Mouse (Mus musculus) cerebellum, postnatal 10 days (tissue): Measurements from ENCODE around the gene Mcf2l.

ENCODE experiments used
- DNase-seq, 2 experiments: peaks; one replicate each; pipeline ENCODE4 v3.0.0; 2021; ENCODE audit warnings: mixed read lengths in 2 of 2

Gene Mcf2l

DNA sequence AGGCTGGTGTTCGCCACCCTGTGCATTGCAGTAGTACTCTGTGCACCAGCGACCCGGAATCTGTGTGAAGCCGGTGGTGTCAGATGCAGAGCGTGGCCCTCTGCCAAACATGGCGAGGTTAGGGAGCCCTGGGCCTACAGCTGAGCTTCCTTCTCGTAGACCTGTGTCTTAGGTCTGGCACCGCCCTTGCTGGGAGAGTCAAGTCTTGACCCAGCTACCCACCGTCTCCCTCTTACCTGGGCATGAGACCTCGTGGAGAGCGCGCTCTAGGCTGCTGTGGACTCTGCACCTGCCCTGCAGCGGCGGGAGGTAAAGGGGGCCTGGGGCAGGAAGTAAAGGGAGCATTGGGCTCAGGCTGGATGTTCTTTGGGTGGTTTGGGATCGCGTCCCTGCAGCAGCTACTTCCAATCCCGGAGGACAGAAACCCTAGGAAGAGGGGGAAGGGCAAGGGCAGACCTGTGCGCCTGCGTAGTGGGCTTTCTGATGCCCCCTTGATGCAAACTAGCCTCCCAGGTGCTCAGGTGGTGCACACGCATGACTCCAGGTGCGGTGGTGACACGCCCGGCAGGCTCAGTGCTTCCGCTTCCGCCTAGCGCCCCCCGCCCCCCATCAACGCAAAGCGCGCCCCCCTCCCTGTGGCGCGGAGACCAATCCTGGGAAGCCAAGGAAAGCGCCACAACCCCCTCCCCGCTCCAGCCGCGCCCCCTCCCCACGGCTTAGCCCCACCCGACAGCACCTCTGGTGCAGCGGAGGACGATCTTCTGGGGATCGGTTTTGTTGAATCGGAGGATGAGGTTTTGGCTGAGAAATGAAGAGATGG, 41.8 kb downstream of the Mcf2l start:
- DNase-seq, result peak; percentile 87 to 88

DNA sequence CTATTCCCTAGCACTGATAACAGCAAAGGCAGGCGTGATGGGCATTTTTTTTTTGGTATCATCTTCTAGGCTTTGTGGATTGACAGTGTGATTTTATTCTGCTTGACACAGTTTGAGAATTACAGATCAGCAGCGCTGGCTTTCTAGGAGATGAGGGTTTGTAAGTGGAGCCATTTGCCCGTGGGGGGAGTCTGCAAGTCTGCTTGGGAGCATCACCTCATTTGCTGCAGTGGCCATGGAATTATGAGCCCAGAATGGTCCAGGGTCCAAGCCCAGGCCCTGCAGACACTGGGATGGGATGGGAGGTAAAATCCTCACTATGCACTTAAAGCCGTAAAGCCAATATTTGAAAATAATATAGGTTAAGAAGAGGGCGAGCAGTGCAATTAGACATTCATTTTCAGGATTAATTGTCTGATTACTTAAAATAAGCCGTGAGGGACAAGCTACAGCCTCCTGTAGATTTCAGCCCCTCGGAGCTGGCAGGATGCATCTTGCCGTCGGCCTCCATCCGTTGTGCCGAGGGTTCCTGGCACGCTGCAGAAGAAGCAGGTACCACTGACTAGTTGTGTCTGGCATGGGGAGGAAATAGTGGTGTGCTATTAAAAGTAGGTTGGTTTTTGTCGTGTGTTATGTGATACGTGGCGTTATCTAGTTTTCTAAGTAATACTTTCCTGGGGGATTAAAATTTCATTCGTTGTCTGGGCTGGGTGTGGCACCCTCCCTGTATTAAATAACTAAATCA, 42.7 kb downstream of the Mcf2l start:
- peak; percentile 53 to 55 for DNase-seq

- peak; percentile 59 to 60 for DNase-seq
These were observed 43.4 kb downstream of the Mcf2l start for GRCm38 (mm10) chr8:12917029-12917428.

DNA sequence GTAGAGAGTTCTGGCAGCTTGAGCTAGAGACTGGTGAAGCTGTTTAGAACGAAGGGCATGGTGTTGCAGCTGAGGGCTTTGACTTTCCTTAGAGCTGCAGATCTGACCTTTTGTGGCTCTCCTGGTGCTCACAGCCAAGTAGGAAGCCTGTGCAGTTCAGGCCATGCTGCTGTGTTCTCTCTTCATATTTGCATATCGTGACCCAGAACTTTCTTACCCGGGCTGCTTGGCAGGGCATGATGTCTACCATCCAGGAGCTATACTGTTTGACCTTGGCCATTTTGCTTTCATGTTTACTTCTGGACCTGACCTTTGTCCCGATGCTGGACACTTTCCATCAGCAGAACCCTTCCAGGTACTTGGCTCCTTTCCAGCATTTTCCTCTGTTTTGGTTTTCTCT, 44.2 kb downstream of the Mcf2l start:
- peak in 1 of 2 experiments; percentile 37 for DNase-seq

DNA sequence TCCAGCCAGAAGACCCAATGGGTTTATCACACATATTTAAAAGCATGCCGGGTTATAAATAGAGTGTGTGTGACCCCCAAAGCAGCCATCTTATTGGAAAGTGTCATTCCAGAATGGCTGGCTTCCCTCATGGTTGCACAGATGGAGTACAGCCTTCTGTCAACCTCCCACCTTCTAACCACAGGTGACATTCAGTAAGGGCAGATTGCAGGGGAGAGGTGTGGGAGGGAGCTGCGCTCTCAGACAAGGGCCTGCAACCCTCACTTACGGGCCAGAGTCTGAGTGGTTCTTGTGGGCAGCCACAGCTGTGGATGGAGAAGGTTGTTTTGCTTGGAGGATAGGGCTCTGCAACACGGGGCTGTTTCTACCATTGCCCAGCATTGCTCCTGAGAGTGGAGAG, 47.0 kb downstream of the Mcf2l start:
- DNase-seq, result no peak

DNA sequence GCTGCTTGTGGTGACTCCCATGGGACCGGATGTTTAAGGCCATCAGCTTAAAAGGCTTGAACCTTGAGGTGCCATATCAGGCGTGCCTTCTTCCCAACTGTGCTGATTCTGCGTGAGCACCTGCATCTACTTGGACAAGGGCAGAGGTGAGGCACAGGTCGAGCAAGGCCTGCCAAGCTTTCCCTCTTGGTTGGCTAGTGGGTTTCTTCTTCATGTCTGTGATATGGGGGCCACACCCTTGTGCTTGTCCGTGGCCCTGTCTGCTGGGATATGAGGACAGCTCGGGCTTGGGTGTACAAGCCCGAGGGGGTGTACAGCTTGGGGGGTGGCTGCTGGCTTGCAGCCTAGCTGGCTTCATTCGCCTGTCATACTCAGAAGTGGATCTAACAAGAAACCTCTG, 51.4 kb downstream of the Mcf2l start:
- no peak for DNase-seq

- peak in 1 of 2 experiments; percentile 13 for DNase-seq
These were observed 52.4 kb downstream of the Mcf2l start for GRCm38 (mm10) chr8:12925941-12926381.

- DNase-seq, result peak; percentile 87 to 92
These were observed 53.8 kb downstream of the Mcf2l start for GRCm38 (mm10) chr8:12927204-12927983.

DNA sequence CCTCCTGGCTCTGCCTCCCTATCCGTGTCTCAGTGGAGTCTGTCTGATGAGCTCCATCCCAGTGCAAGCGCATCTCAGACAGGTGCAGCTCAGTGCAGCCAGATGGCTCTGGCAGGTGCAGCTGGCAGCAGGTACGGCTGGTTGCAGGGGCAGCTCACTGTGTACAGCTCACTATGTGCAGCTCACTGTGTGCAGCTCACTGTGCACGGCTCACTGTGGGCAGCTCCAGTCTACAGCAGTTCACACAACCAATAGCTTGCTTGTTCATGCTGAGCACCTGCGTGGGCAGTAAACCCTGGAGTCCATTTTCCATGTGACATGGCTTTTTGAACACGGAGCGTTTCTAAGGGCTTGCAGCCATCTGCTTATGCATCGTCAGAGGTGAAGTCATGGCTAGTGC, 54.4 kb downstream of the Mcf2l start:
- DNase-seq, result peak; percentile 52 to 55

DNA sequence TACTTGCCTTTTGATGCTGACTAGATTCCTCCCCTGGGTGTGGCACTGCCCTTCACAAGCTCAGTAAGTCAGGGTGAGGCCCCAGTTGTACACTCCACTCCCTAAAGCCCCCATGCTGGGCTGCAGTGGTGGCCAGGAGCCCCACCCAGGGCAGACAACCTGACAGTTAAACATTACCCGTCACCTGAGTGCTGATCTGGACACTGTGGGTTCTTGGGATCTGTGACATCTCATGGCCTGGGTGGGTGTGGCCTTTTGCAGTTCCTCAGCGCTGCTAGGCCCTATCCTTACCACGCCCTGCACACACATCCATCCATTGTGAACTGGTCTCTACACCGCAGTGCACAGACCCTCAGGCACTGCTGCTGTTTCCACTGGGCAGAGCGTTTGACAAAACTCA, 55.3 kb downstream of the Mcf2l start:
- DNase-seq, result no peak

GRCm38 (mm10) chr8:12930290-12930689, 56.7 kb downstream of the Mcf2l start:
- no peak for DNase-seq

DNA sequence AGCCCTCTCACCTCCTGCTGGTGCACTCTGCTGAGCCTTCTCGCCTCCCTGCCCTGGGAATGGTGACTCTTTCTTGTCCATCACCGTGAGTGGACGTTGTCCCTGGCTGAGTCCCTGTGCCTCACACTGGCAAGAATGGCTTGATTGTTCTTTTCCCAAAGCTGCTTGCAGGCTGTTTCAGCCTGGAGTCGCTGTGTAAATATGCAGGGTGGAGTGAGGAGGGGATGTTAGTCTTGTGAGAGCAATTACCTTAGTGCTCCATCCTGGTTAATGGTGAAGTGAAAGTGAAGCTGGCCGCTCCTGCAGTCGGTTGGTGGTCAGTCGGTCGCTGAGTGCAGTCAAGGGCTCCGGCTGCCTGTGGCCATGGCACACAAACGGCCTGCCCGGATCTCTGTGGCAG, 57.8 kb downstream of the Mcf2l start:
- DNase-seq, result no peak

DNA sequence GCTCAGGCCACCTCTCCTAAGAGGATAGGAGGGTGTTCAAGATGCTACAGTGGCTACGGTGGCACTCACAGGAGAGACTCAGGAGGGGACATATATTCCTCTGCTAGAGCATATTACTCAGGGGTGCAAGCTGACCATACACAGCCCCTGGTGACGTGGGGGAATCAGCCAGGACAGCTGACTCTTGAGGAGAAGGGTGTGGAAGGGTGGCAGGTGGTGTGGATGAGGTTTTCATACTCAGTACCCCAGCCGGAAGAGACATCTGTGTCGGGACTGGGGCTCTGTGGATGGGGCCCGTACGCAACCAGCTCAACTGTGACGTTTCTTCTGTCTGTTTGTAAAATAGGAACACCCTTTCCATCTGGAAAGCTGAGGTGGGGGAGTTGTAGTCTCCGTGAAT, 58.9 kb downstream of the Mcf2l start:
- no peak for DNase-seq

- no peak for DNase-seq
These were observed 60.2 kb downstream of the Mcf2l start for GRCm38 (mm10) chr8:12933765-12934164.

DNA sequence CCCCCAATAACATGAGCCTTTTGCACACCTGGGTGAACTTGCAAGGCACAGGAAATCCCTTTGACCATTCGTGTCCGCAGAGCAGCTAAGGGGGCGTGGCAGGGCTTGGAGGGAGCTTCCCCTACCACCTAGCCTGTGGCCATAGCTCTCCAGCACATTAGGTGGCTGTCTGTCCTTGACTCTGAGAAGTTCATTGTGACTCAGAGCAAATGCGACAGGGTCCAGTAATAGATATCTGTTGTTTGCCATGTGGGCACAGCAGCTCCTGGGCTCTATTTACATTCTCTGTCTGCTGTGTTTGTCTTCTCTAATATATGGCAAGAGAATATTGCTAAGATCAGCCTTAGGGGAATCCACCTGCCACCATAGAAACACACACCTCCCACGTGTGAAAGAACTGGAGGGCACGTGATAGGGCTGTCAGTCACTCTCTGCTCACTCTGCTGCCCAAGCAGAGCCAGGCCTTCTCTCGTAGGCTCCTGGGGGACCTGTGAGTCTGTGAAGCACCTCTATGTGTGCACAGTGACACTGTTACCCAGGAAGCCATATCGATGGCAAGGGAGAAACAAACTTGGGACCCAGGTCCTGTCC, 60.9 kb downstream of the Mcf2l start:
- no peak for DNase-seq

- DNase-seq, result peak; percentile 45 to 56
These were observed 66.9 kb downstream of the Mcf2l start for GRCm38 (mm10) chr8:12940549-12940948.

DNA sequence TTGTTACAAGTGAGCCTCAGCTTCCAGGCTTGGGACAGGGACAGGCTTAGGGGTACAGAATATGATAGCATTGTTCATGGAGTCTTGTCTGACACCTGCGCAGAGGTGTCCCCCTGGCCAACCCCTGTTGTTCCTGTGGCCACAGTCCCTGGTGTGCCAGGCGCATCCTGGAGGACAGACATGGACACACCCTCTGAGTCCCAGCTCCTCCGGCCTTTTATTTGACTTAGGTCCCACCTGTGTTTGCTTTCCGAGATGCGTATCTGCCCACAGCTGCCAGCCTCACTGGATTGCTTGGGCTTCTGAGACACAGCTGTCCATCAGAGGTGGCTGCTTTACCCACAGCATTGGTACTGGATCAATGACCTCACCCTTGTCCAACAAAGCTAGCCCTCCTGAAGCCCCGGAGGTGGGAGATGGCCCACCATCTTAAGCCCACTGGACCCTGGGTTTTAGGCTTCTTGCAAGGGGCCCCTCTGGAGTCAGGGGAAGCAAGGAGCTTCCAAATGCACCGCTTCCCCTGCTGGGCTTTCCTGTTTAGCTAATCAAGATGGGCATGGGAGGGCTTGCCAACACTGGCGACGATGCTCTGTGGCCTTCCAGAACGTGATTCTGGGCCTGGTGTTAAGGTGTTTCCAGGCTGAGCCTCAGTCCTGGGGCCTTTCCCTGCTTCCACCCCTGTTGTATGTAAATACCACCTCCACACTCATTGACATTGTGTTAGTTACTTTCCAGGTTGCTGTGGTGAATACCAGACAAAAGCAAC, 67.7 kb downstream of the Mcf2l start:
- DNase-seq, result peak; percentile 48 to 53

- DNase-seq, result peak; percentile 54 to 69
These were observed 74.3 kb downstream of the Mcf2l start for GRCm38 (mm10) chr8:12947604-12948573.

GRCm38 (mm10) chr8:12948574-12948961, 75.0 kb downstream of the Mcf2l start:
- peak; percentile 69 to 76 for DNase-seq

- DNase-seq, result no peak
These were observed 77.5 kb downstream of the Mcf2l start for GRCm38 (mm10) chr8:12951051-12951630.
